Mouse (Mus musculus): ENCODE results near the gene Ankrd27. TPM values are rescaled to one million over a fixed set of nuclear protein-coding genes. Genes with fewer than 3 reads are reported as not detected.

Ankrd27 gene
- polyA plus RNA-seq, 1 experiment from 2014 or later = 40.1 TPM

GRCm38 (mm10) chr7:35622626-35623025 is 36.6 kb downstream of the Ankrd27 start:
- H3K4me3 ChIP-seq = no peak overlapping the region
- no peaks in the 10 kb centered on the region for H3K4me1 ChIP-seq
- no peaks in the 10 kb centered on the region for H3K27me3 ChIP-seq (ENCODE audit: low read depth, poor library complexity, severe bottlenecking)
- no peak for DNase-seq (ENCODE audit: low spot score)
- H3K36me3 ChIP-seq = peaks cover 80% of the 10 kb centered on the region
- no peaks in the 10 kb centered on the region for H3K9me3 ChIP-seq (replicated peaks)
- WGBS = 91% methylated on average over 10 of the region's 10 CpGs
- H3K27ac ChIP-seq = no peak overlapping the region

GRCm38 (mm10) chr7:35626038-35626437 is 40.0 kb downstream of the Ankrd27 start:
- Histone ChIP-seq H3K27me3 (ENCODE audit: low read depth, poor library complexity, severe bottlenecking) (no peaks in the 10 kb centered on the region), H3K4me3 (no peak overlapping the region), H3K27ac (no peak overlapping the region), H3K36me3 (peaks cover 84% of the 10 kb centered on the region), H3K9me3 (replicated peaks) (no peaks in the 10 kb centered on the region), H3K4me1 (no peaks in the 10 kb centered on the region)
- no peak for DNase-seq (ENCODE audit: low spot score)
- 98% methylated on average over 5 of the region's 5 CpGs for WGBS

- Histone ChIP-seq H3K36me3 (peaks cover 84% of the 10 kb centered on the region), H3K27ac (no peak overlapping the region), H3K4me1 (no peaks in the 10 kb centered on the region), H3K4me3 (no peak overlapping the region), H3K27me3 (ENCODE audit: low read depth, poor library complexity, severe bottlenecking) (no peaks in the 10 kb centered on the region), H3K9me3 (replicated peaks) (no peaks in the 10 kb centered on the region)
- WGBS = 92% methylated on average over 10 of the region's 10 CpGs
- no peak for DNase-seq (ENCODE audit: low spot score)
Observed at GRCm38 (mm10) chr7:35627371-35627770, 41.3 kb downstream of the Ankrd27 start.

- 73% methylated on average over 5 of the region's 5 CpGs for WGBS
- Histone ChIP-seq H3K36me3 (peaks cover 80% of the 10 kb centered on the region), H3K9me3 (replicated peaks) (no peaks in the 10 kb centered on the region), H3K4me3 (no peak overlapping the region), H3K4me1 (no peaks in the 10 kb centered on the region), H3K27me3 (ENCODE audit: low read depth, poor library complexity, severe bottlenecking) (no peaks in the 10 kb centered on the region), H3K27ac (no peak overlapping the region)
- peak; percentile 65 for DNase-seq (ENCODE audit: low spot score)
Observed at GRCm38 (mm10) chr7:35628496-35628895, 42.5 kb downstream of the Ankrd27 start.

GRCm38 (mm10) chr7:35636229-35636628 is 50.2 kb downstream of the Ankrd27 start:
- Histone ChIP-seq H3K4me3 (no peak overlapping the region), H3K36me3 (peaks cover 83% of the 10 kb centered on the region), H3K27me3 (ENCODE audit: low read depth, poor library complexity, severe bottlenecking) (no peaks in the 10 kb centered on the region), H3K27ac (no peak overlapping the region), H3K4me1 (no peaks in the 10 kb centered on the region), H3K9me3 (replicated peaks) (0 out of 2 replicates have a peak, but pooled peaks cover 1% of the 10 kb centered on the region)
- DNase-seq (ENCODE audit: low spot score) = peak; percentile 57
- WGBS = 75% methylated on average over 6 of the region's 6 CpGs

- Histone ChIP-seq H3K4me1 (no peaks in the 10 kb centered on the region), H3K36me3 (peaks cover 83% of the 10 kb centered on the region), H3K4me3 (no peak overlapping the region), H3K9me3 (replicated peaks) (0 out of 2 replicates have a peak, but pooled peaks cover 1% of the 10 kb centered on the region), H3K27ac (no peak overlapping the region), H3K27me3 (ENCODE audit: low read depth, poor library complexity, severe bottlenecking) (no peaks in the 10 kb centered on the region)
- WGBS = 94% methylated on average over 9 of the region's 9 CpGs
- no peak for DNase-seq (ENCODE audit: low spot score)
Observed at GRCm38 (mm10) chr7:35636874-35637273, 50.8 kb downstream of the Ankrd27 start.

GRCm38 (mm10) chr7:35640072-35640471 is 54.0 kb downstream of the Ankrd27 start:
- no peaks in the 10 kb centered on the region for H3K4me1 ChIP-seq
- no peaks in the 10 kb centered on the region for H3K9me3 ChIP-seq (replicated peaks)
- peaks cover 92% of the 10 kb centered on the region for H3K36me3 ChIP-seq
- no peak overlapping the region for H3K27ac ChIP-seq
- no peak overlapping the region for H3K4me3 ChIP-seq
- no peak for DNase-seq (ENCODE audit: low spot score)
- WGBS = 85% methylated on average over 6 of the region's 6 CpGs
- no peaks in the 10 kb centered on the region for H3K27me3 ChIP-seq (ENCODE audit: low read depth, poor library complexity, severe bottlenecking)

GRCm38 (mm10) chr7:35646317-35647081 is 60.5 kb downstream of the Ankrd27 start:
- H3K27me3 ChIP-seq (ENCODE audit: low read depth, poor library complexity, severe bottlenecking) = no peaks in the 10 kb centered on the region
- peak overlapping the region; percentile 93 for H3K27ac ChIP-seq
- H3K4me3 ChIP-seq = peak overlapping the region; percentile 99
- no peaks in the 10 kb centered on the region for H3K9me3 ChIP-seq (replicated peaks)
- 9% methylated on average over 34 of the region's 34 CpGs for WGBS
- peaks cover 11% of the 10 kb centered on the region; the same call in 1 of the 2 replicates for H3K4me1 ChIP-seq
- H3K36me3 ChIP-seq = peaks cover 43% of the 10 kb centered on the region
- peak; percentile 61 for DNase-seq (ENCODE audit: low spot score)

- under 1% methylated on average over 64 of the region's 64 CpGs for WGBS
- peaks cover 11% of the 10 kb centered on the region; the same call in 1 of the 2 replicates for H3K4me1 ChIP-seq
- H3K36me3 ChIP-seq = peaks cover 36% of the 10 kb centered on the region
- peak within 1 kb of the TSS; percentile 99 for H3K4me3 ChIP-seq
- DNase-seq (ENCODE audit: low spot score) = peak; percentile 100
- H3K9me3 ChIP-seq (replicated peaks) = no peaks in the 10 kb centered on the region
- peak within 1 kb of the TSS; percentile 93 for H3K27ac ChIP-seq
- no peaks in the 10 kb centered on the region for H3K27me3 ChIP-seq (ENCODE audit: low read depth, poor library complexity, severe bottlenecking)
Observed at GRCm38 (mm10) chr7:35647101-35647698, 61.2 kb downstream of the Ankrd27 start, which contains the start of gene Pdcd5. Pdcd5 (minus strand) TSS chr7:35647521.

GRCm38 (mm10) chr7:35648239-35649069 is 62.4 kb downstream of the Ankrd27 start:
- H3K27ac ChIP-seq = no peak overlapping the region
- 72% methylated on average over 9 of the region's 9 CpGs for WGBS
- H3K36me3 ChIP-seq = peaks cover 24% of the 10 kb centered on the region
- DNase-seq (ENCODE audit: low spot score) = no peak
- peaks cover 11% of the 10 kb centered on the region; the same call in 1 of the 2 replicates for H3K4me1 ChIP-seq
- no peaks in the 10 kb centered on the region for H3K27me3 ChIP-seq (ENCODE audit: low read depth, poor library complexity, severe bottlenecking)
- no peak overlapping the region for H3K4me3 ChIP-seq
- H3K9me3 ChIP-seq (replicated peaks) = no peaks in the 10 kb centered on the region

- no peaks in the 10 kb centered on the region for H3K27me3 ChIP-seq (ENCODE audit: low read depth, poor library complexity, severe bottlenecking)
- no peaks in the 10 kb centered on the region for H3K9me3 ChIP-seq (replicated peaks)
- peaks cover 11% of the 10 kb centered on the region; the same call in 1 of the 2 replicates for H3K4me1 ChIP-seq
- DNase-seq (ENCODE audit: low spot score) = no peak
- peaks cover 18% of the 10 kb centered on the region for H3K36me3 ChIP-seq
- WGBS = 59% methylated on average over 3 of the region's 3 CpGs
- no peak overlapping the region for H3K4me3 ChIP-seq
- no peak overlapping the region for H3K27ac ChIP-seq
Observed at GRCm38 (mm10) chr7:35649071-35649470, 63.0 kb downstream of the Ankrd27 start.

- Histone ChIP-seq H3K27me3 (ENCODE audit: low read depth, poor library complexity, severe bottlenecking) (no peaks in the 10 kb centered on the region), H3K4me3 (no peak overlapping the region), H3K36me3 (no peaks in the 10 kb centered on the region; the same call in 1 of the 2 replicates), H3K9me3 (replicated peaks) (no peaks in the 10 kb centered on the region), H3K27ac (no peak overlapping the region), H3K4me1 (peaks cover 7% of the 10 kb centered on the region; the same call in 1 of the 2 replicates)
- 84% methylated on average over 11 of the region's 11 CpGs for WGBS
- DNase-seq (ENCODE audit: low spot score) = no peak
Observed at GRCm38 (mm10) chr7:35650716-35651410, 64.8 kb downstream of the Ankrd27 start.

Data from limb, embryonic 10.5 days (tissue).